Mouse (Mus musculus) testis, adult 2 months (tissue): ENCODE data around the gene Gm38100. TPM values are rescaled to one million over a fixed set of nuclear protein-coding genes. Genes with fewer than 3 reads are reported as not detected.

Experiments used
- H3K27ac ChIP-seq: fragments of 200-500 bp; 2 replicates; pipeline ENCODE4 v1.5.1; 2012; ENCODE audit warnings: low read depth, low read length; ENCODE audit not compliant: control insufficient read depth, insufficient read depth
- H3K27me3 ChIP-seq: fragments of 200-500 bp; 2 replicates; pipeline ENCODE4 v1.6.1; 2012; ENCODE audit warnings: mild to moderate bottlenecking, low read length, moderate library complexity; ENCODE audit not compliant: control insufficient read depth, insufficient read depth
- H3K36me3 ChIP-seq: fragments of 200-500 bp; 2 replicates; pipeline ENCODE4 v1.6.1; 2012; ENCODE audit warnings: mild to moderate bottlenecking, low read length; ENCODE audit not compliant: control insufficient read depth, insufficient read depth
- H3K4me1 ChIP-seq: fragments of 200-500 bp; 2 replicates; pipeline ENCODE4 v1.6.1; 2012; ENCODE audit warnings: low read length; ENCODE audit not compliant: control insufficient read depth, insufficient read depth
- H3K4me3 ChIP-seq: fragments of 200-500 bp; 2 replicates; pipeline ENCODE4 v1.5.1; 2012; ENCODE audit warnings: low read depth, mild to moderate bottlenecking, low read length, moderate library complexity, mixed read lengths; ENCODE audit not compliant: control insufficient read depth
- CTCF ChIP-seq: fragments of 200-500 bp; IDR thresholded peaks from 2 replicates; pipeline ENCODE4 v1.5.1; 2012; ENCODE audit warnings: low read depth, mild to moderate bottlenecking, inconsistent platforms, low read length, moderate library complexity; ENCODE audit not compliant: control insufficient read depth, insufficient read depth, insufficient replicate concordance
- POLR2A ChIP-seq: fragments of 200-500 bp; IDR thresholded peaks from 2 replicates; pipeline ENCODE4 v1.6.1; 2012; ENCODE audit warnings: low read depth, mild to moderate bottlenecking, inconsistent platforms, low read length, moderate library complexity; ENCODE audit not compliant: control insufficient read depth
- polyA plus RNA-seq: library from polyadenylated mRNA; depleted of rRNA; stranded (reverse); fragments of >200 nt; gene quantifications from 2 replicates; pipeline ENCODE4 v1.2.3, GENCODE M21; 2012; rRNA removed

The Gm38100 gene
- polyA plus RNA-seq, 1 experiment, result 0.21 TPM

GRCm38 (mm10) chr1:175970710-175971109 lies 50.6 kb downstream of the Gm38100 start:
- Histone ChIP-seq H3K27me3 (no peaks in the 10 kb centered on the region), H3K36me3 (no peaks in the 10 kb centered on the region), H3K4me3 (no peak overlapping the region)

More at GRCm38 (mm10) chr1:175970710-175971109, 50.6 kb downstream of the Gm38100 start:
- TF ChIP-seq POLR2A (no peak), CTCF (no peak)
- no peak overlapping the region for H3K27ac ChIP-seq
- H3K4me1 ChIP-seq, result no peaks in the 10 kb centered on the region

Other genes with a start within 250 kb of the Gm38100 start
- gene Opn3, start 227.6 kb upstream of the Gm38100 start, polyA plus RNA-seq, result 13.0 and 14.7 TPM in 2 replicates
- 3.8 and 4.0 TPM in 2 replicates for gene Chml, start 227.4 kb upstream of the Gm38100 start, polyA plus RNA-seq
- 72.6 and 76.1 TPM in 2 replicates for gene Wdr64, start 221.7 kb upstream of the Gm38100 start, polyA plus RNA-seq
- 1.9 and 3.3 TPM in 2 replicates for gene Exo1, start 39.7 kb upstream of the Gm38100 start, polyA plus RNA-seq
- 0.07 TPM in 1 of 2 replicates, not detected in the other for gene Rbm8a2, start 58.8 kb downstream of the Gm38100 start, polyA plus RNA-seq